Mouse (Mus musculus): ENCODE results near the gene Khnyn. TPM values are rescaled to one million over a fixed set of nuclear protein-coding genes. Genes with fewer than 3 reads are reported as not detected.
A peak's percentile ranks its signal among the peaks of the same experiment; 100 is the strongest.

Gene Khnyn
- polyA plus RNA-seq, 1 experiment from 2014 or later, result 10.1 TPM

DNA sequence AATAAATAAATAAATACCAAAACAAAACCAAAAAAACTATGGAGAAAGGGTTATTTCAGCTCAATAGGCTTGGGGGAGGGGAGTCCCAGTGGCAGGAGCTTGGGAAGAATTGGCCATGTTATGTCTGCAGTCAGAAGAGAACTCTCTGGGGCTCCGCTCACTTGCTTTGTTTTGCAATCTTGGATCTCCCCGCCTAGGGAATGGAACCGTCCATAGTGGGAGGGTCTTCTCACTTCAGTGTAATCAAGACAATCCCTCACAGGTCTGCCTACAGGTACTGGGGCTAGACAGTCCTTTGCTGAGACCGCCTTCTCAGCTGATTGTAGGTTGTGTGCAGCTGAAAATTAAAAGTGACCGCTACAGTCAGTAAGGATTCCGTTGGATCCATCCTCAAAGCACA, 15.2 kb upstream of the Khnyn start:
- Histone ChIP-seq H3K36me3 (ENCODE audit: insufficient read depth, low read length) (peaks cover 22% of the 10 kb centered on the region), H3K4me2 (replicated peaks; ENCODE audit: low read depth, low read length) (no peak overlapping the region), H3K4me1 (ENCODE audit: insufficient read depth, low read depth, low read length) (no peaks in the 10 kb centered on the region), H3K9ac (replicated peaks; ENCODE audit: low read depth) (no peak overlapping the region), H3K4me3 (ENCODE audit: low read depth, low read length) (no peak overlapping the region), H3K9me3 (ENCODE audit: low read length) (no peaks in the 10 kb centered on the region), H3K27me3 (replicated peaks; ENCODE audit: insufficient read depth, low read length) (no peaks in the 10 kb centered on the region), H3K27ac (ENCODE audit: low read length) (no peak overlapping the region)
- ATAC-seq, result no peak
- no peak for TF ChIP-seq EP300 (IDR thresholded peaks at IDR 0.05)
- TF ChIP-seq CTCF (IDR thresholded peaks at IDR 0.05), result no peak
- WGBS, result 92% methylated on average over 6 of the region's 6 CpGs
- DNase-seq (ENCODE audit: low spot score), result no peak

DNA sequence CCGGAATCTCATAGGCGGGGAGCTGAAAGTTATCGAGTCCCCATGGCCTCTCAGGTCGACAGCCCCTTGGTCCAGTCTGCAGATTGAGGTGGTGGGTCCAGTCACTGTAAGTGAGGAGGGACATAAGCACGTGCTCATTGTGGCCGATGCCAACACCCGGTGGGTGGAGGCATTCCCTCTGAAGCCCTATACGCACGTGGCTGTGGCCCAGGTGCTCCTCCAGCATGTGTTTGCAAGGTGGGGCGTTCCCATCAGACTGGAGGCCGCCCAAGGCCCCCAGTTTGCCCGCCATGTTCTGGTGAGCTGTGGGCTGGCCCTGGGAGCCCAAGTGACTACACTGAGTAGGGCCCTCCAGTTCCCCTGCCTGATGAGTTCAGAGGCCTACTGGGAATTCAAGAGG, 12.7 kb upstream of the Khnyn start:
- DNase-seq (ENCODE audit: low spot score), result no peak
- Histone ChIP-seq H3K9me3 (ENCODE audit: low read length) (no peaks in the 10 kb centered on the region), H3K4me1 (ENCODE audit: insufficient read depth, low read depth, low read length) (no peaks in the 10 kb centered on the region), H3K36me3 (ENCODE audit: insufficient read depth, low read length) (peaks cover 22% of the 10 kb centered on the region), H3K27ac (ENCODE audit: low read length) (no peak overlapping the region), H3K9ac (replicated peaks; ENCODE audit: low read depth) (no peak overlapping the region), H3K4me2 (replicated peaks; ENCODE audit: low read depth, low read length) (no peak overlapping the region), H3K27me3 (replicated peaks; ENCODE audit: insufficient read depth, low read length) (no peaks in the 10 kb centered on the region), H3K4me3 (ENCODE audit: low read depth, low read length) (no peak overlapping the region)
- 87% methylated on average over 12 of the region's 12 CpGs for WGBS
- TF ChIP-seq EP300 (IDR thresholded peaks at IDR 0.05), result no peak
- TF ChIP-seq CTCF (IDR thresholded peaks at IDR 0.05), result no peak
- ATAC-seq, result no peak

DNA sequence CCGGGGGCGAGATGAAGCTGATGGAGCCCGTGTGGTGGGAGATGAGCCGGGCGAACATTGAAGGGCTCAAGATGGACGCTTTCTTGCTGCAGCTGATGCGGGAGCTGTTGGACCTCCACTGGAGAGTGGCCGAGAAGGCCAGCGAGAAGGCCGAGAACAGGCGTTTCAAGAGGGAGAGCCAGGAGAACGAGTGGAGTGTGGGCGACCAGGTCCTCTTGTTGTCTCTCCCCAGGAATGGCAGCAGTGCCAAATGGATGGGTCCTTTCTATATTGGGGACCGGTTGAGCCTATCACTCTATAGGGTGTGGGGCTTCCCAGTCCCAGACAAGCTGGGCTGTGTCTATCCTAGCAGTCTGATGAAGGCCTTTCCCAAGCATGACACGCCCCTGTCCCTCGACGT, 12.2 kb upstream of the Khnyn start:
- Histone ChIP-seq H3K27ac (ENCODE audit: low read length) (no peak overlapping the region), H3K4me2 (replicated peaks; ENCODE audit: low read depth, low read length) (no peak overlapping the region), H3K9me3 (ENCODE audit: low read length) (no peaks in the 10 kb centered on the region), H3K27me3 (replicated peaks; ENCODE audit: insufficient read depth, low read length) (no peaks in the 10 kb centered on the region), H3K9ac (replicated peaks; ENCODE audit: low read depth) (no peak overlapping the region), H3K4me1 (ENCODE audit: insufficient read depth, low read depth, low read length) (peaks cover 2% of the 10 kb centered on the region; the same call in 1 of the 2 replicates), H3K4me3 (ENCODE audit: low read depth, low read length) (no peak overlapping the region), H3K36me3 (ENCODE audit: insufficient read depth, low read length) (peaks cover 22% of the 10 kb centered on the region)
- DNase-seq (ENCODE audit: low spot score) (no peak), ATAC-seq (no peak)
- TF ChIP-seq EP300 (IDR thresholded peaks at IDR 0.05) (no peak), CTCF (IDR thresholded peaks at IDR 0.05) (no peak)
- WGBS, result 85% methylated on average over 17 of the region's 17 CpGs

DNA sequence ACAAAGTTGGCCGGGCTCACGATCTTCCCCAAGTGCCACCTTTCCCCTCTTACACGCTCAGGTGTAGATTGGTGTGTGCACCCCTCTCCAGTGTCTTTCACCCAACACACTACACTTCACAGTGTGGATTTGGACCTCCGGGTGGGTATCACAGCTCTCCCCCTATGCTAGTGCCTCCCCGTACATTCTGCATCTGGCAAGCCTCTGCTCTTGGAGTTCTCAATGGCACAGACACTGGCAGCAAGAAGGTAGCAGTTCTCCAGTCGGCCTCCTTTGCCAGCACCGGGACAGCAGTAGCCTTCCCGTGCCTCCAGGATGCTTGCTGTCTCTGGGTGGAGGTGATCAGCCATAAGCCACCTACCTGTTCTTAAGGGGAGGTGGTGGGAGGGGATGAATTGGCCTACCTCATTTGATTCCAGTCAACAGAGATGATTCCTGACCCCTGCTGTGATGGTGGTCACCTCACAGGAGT, 11.5 kb upstream of the Khnyn start:
- Histone ChIP-seq H3K9me3 (ENCODE audit: low read length) (no peaks in the 10 kb centered on the region), H3K27me3 (replicated peaks; ENCODE audit: insufficient read depth, low read length) (no peaks in the 10 kb centered on the region), H3K4me1 (ENCODE audit: insufficient read depth, low read depth, low read length) (peaks cover 5% of the 10 kb centered on the region; the same call in 1 of the 2 replicates), H3K27ac (ENCODE audit: low read length) (no peak overlapping the region), H3K9ac (replicated peaks; ENCODE audit: low read depth) (no peak overlapping the region), H3K36me3 (ENCODE audit: insufficient read depth, low read length) (peaks cover 20% of the 10 kb centered on the region), H3K4me3 (ENCODE audit: low read depth, low read length) (no peak overlapping the region), H3K4me2 (replicated peaks; ENCODE audit: low read depth, low read length) (no peak overlapping the region)
- TF ChIP-seq CTCF (IDR thresholded peaks at IDR 0.05) (no peak), EP300 (IDR thresholded peaks at IDR 0.05) (no peak)
- 88% methylated on average over 8 of the region's 8 CpGs for WGBS
- ATAC-seq, result no peak
- DNase-seq (ENCODE audit: low spot score), result no peak

DNA sequence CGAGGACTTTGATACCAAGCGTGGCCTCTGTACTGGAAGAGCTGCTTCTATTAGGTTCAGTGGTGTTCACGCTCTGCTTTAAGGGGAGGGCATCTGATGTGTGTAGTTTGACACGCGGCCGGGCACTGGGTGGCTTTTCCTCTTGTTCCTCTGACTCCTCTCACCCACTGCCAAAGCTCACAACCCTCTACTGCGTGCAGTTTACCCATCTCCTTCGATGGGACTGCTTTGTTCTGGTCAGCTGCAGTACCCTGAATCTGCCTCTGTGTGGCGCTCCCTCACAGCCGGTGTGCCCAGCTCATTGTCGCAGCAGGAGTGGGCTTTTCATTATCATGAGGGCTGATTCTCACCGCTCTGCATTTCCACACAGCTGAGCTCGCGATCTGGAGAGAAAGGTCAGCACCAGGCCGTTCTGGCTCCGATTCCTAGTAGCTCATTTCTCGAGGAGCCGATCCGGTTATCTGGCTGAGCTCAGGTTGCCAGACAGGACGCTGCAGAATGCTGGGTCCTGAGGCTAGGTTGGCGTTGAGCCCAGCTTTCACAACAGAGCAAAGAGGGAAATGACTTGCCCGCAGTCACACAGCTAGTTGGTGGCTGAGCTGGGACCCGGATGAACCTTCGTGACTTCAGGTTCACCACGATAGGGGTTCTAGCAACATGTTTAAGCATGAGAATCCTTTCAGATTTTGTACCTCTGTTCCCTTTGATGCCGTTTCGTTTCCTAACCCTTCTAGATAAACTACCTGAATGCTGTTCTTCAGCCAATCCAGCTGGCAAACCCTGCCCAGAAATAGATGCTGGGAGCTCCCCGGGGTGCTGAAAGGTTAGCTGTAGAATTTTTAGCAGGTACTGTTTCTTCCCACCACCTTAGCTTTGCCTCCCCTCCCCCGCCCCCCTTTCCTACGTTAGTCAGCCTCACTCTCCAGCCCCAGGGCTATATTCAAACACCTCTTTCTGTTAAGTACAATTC, 10.7 kb upstream of the Khnyn start:
- 12% methylated on average over 30 of the region's 30 CpGs for WGBS
- 0 out of 2 replicates have a peak overlapping the region, but pooled peaks have one; percentile 8 for H3K4me3 ChIP-seq (ENCODE audit: low read depth, low read length)

DNA sequence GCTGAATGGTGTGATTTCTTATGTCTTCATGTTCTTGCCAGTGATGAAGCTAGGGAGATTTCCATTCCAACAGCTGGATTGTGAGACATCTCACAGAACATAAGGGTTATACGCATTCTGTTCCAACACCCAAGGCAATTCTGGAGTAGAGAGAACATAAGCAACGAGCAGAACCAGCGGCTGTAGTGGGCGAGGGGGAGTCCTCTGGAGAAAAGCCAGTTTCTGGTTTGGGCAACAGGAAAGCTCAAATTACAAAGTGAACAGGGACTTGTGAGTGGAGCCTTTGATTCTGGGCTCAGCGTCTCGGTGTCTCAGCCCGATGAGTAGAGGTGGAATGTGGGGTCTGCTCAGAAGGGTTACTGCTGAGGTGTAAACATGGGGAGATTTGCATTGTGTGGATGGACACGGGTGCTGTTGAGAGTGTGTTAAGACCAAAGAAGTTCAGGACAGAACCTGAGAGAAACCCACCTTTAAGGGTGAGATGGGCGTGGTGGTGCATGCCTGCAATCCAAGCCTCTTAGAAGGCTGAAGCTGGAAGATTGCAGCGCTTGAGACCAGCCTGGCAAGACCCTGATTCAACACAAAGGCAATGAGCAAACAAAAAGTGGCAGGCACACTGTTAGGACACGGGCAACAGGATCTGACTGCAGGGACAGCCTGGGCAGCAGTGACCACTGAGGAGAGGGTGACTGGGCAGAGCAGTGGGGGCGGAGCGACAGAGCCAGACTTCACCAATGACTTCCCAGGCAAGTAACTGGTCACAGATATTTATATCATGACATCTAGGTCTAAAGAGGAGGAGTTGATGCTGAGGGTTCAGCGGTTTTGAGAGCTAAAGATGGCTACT, 7.1 kb upstream of the Khnyn start:
- H3K9ac ChIP-seq (replicated peaks; ENCODE audit: low read depth), result no peak overlapping the region
- no peaks in the 10 kb centered on the region for H3K36me3 ChIP-seq (ENCODE audit: insufficient read depth, low read length)
- TF ChIP-seq CTCF (IDR thresholded peaks at IDR 0.05) (no peak), EP300 (IDR thresholded peaks at IDR 0.05) (no peak)
- H3K4me3 ChIP-seq (ENCODE audit: low read depth, low read length), result no peak overlapping the region
- H3K27ac ChIP-seq (ENCODE audit: low read length), result 0 out of 2 replicates have a peak overlapping the region, but pooled peaks have one; percentile 14
- no peak overlapping the region for H3K4me2 ChIP-seq (replicated peaks; ENCODE audit: low read depth, low read length)
- DNase-seq (ENCODE audit: low spot score) (peak; percentile 73), ATAC-seq (peak; percentile 53)
- H3K9me3 ChIP-seq (ENCODE audit: low read length), result no peaks in the 10 kb centered on the region
- 11% methylated on average over 14 of the region's 14 CpGs for WGBS
- H3K4me1 ChIP-seq (ENCODE audit: insufficient read depth, low read depth, low read length), result peaks cover 5% of the 10 kb centered on the region; the same call in 1 of the 2 replicates
- no peaks in the 10 kb centered on the region for H3K27me3 ChIP-seq (replicated peaks; ENCODE audit: insufficient read depth, low read length)

More for the DNA sequence above, 10.7 kb upstream of the Khnyn start:
- H3K9me3 ChIP-seq (ENCODE audit: low read length), result no peaks in the 10 kb centered on the region
- H3K36me3 ChIP-seq (ENCODE audit: insufficient read depth, low read length), result peaks cover 16% of the 10 kb centered on the region
- no peak overlapping the region for H3K9ac ChIP-seq (replicated peaks; ENCODE audit: low read depth)
- peaks cover 5% of the 10 kb centered on the region; the same call in 1 of the 2 replicates for H3K4me1 ChIP-seq (ENCODE audit: insufficient read depth, low read depth, low read length)
- ATAC-seq (peak; percentile 71), DNase-seq (ENCODE audit: low spot score) (peak; percentile 87)
- H3K27ac ChIP-seq (ENCODE audit: low read length), result no peak overlapping the region
- no peak for TF ChIP-seq EP300 (IDR thresholded peaks at IDR 0.05)
- TF ChIP-seq CTCF (IDR thresholded peaks at IDR 0.05), result peak; percentile 99
- no peaks in the 10 kb centered on the region for H3K27me3 ChIP-seq (replicated peaks; ENCODE audit: insufficient read depth, low read length)
- peak overlapping the region; percentile 46 for H3K4me2 ChIP-seq (replicated peaks; ENCODE audit: low read depth, low read length)

Data from lung, postnatal 0 days (tissue).